Mouse (Mus musculus) layer of hippocampus, adult 9-10 months (tissue): ENCODE results near the gene Cyp2j8.
"Not testable (repeated sequence)": the region's sequence is repeated elsewhere in the genome, so short reads cannot be mapped to it uniquely, and the experiment has no call there.

Experiments used
- DNase-seq: peaks from one replicate; pipeline ENCODE4 v3.0.0; 2022; ENCODE audit warnings: low spot score

Gene Cyp2j8

DNA sequence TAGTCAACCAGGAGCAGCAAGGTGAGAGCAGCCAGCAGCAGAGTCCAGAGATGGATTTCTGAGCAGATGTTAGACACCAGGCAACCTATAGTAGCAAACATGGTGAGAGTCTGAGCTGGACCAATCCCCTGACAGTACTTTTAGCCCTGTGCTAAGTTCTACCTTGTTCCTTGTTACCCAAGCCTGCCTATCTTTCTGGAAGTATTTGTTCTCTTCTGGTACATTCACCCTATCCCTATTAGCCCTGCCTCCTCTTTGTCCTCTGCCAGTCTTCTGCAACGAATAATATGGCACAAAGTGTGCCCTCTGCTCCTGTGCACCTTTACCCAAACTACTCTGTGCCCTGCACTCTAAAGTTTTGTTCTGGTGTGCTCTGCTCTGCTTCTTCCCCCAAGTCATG is at the start of gene Cyp2j8:
TSS of gene Cyp2j8 (minus strand) at position 101 of the 400 bp plus-strand sequence.
- DNase-seq: no peak

DNA sequence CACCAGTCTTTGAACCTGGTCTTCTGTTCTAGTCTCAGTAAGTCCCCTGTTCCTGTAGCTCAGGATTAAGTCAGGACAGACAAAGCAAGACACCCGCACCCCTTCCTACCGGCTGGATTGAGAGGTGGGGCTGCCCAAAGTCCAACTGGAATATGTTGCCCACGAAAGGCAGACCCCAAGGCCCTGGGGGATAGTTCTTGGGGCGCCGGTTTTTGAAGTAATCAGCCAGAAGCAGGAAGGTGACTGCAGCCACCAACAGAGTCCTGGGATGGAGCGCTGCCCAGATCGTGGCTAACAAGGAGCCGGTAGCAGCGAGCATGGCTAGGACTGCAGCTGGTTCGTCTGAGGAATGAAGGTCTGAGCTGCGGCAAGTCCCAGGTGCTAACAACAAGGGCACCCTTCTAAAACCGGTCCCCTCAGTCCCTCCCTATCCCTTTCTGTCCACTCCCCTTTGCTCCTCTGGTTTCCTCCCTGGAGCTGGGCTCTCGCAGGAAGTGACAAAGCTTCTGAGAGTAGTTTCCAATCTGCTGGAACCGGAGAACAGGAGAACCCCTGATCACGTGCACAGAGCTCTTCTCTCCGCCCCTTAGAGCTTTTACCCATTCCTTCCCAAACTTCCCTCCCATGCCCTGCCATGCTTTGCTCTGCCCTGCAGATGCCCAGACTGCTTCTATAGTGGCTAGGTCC is 46.1 kb upstream of the Cyp2j8 start, which contains the start of gene Cyp2j6:
TSS of gene Cyp2j6 (minus strand) at position 529 of the 687 bp plus-strand sequence.
- no peak for DNase-seq

DNA sequence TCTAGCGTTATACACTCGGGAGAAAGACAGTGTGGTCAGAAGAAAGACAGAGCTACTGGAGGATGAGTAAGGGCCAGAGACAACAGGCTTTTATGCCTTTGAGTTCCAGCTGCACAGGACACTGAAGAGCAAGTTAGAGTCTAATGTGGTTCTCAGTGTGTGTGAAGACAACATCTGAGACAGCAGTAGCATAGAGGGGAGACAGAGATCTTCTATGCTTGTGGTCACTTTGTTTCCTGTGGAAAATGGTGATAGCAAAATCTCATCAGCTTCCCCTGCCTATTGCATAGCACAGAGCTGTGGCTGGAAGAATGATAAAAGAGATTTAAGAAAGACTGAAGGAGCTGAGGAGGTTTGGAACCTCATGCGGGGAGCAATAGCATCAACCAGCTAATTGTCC is 44.4 kb upstream of the Cyp2j8 start:
- DNase-seq: no peak

DNA sequence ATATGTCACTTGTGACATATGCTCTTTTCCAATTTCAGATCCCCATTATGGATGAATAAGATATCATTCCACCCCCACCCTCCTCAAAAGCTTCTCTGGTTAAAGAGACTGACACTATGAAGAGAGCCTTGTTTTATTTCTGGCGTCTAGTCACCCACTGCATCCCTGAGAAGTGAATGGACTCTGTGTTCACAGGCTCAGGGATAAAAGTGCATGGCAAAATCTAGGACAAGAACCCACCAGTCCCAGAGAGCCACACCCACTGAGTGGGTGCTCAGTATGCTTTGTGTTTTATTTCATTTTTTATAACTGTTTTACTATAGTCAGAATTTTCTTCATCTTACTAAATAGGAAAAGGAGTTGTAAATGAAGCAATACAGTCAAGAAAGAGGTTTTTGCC is 38.8 kb upstream of the Cyp2j8 start:
- no peak for DNase-seq

DNA sequence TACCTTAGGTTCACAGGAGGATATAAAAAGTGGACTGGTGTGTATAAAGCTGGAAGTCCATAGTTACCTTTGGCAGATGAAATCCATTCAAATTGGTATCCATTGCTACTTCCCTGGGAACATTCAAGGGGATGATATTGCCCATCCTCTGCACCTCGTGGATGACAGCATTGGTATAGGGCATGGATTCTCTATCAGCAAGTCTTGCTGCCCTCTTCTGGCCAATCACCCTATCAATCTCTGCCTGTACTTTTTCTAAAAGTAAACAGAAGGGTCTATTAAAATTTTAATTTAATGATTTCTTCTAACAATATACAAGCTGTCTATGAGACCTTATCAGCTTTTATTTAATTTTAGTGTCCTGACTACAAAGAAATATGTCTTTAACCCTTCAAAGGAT is 18.6 kb upstream of the Cyp2j8 start:
- DNase-seq: peak; percentile 18

DNA sequence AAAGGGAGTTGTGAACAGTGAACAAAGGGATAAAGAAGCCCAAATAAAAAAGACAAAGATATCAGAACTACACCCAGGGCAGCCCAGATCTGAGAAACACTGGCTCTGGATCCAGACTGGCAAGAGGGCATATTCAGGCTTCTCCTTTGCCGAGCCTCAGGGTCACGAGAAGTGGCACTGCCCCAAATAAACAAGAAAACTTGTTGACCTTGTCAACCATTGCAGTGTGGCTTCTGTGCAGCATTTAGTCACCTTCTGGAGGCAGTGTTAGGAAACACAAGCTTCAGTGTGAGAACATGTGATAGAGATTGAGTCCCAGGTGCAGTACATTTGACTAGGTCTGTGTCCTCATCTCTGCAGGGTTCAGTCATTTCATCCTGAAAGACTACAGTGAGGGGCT is 15.1 kb upstream of the Cyp2j8 start:
- DNase-seq: no peak

DNA sequence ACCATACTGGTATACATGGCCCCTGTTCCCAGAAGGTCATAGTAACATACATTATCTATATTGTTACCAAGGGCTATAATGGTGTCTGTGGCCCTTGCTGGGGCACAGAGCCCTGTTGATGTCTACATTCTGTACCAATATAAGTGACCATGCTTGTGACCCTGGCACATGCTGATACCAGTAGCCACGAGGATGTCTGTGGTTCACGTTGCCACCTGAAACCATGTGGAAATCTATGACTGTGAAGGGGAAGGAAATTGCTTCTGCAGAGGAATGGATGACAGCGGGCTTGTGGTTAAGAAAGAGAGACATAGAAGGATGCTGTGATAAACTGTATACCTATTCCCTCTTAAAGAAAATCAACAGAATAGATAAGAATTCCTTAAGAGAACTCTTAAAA is 2.9 kb upstream of the Cyp2j8 start:
- DNase-seq: no peak

DNA sequence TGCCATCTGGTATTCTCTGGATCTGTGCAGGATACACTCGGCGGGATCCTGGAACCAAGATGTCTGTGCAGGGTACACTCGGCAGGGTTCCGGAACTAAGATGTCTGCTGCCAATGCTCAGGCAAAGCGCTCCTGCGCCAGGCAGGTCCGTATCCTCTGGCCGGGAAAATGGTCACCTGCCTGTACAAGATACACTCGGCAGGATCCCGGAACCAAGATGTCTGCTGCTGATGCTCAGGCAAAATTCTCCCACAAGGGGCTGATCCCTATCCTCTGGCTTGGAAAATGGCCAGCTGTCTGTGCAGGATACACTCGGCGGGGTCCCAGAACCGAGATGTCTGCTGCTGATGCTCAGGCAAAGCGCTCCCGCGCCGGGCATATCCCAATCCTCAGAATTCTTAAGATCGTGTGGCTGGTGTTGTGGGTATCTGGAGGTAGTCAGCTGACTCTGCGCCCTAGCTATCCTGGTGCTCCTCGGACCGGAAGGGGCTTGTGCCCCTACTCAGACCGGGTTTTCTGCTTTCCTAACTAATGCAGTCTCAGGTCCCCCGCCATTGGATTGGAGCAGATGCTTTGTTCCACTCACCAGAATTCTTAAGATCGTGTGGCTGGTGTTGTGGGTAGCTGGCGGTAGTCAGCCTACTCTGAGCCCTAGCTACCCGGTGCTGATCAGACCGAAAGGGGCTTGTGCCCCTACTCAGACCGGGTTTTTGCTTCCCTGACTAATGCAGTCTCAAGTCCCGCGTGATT is 43.7 kb downstream of the Cyp2j8 start:
- DNase-seq: not testable (repeated sequence)
